In genomic region chr12:32380457-32380856, GRCm38 (mm10) we compare ENCODE assay signal across 8 mouse cellular contexts. TPM values are rescaled to one million over a fixed set of nuclear protein-coding genes. Genes with fewer than 3 reads are reported as not detected.
A peak's percentile ranks its signal among the peaks of the same experiment; 100 is the strongest.
DNase-seq lines count a peak whose midpoint lies in the region; ATAC-seq and TF ChIP-seq lines count a peak whose summit lies in the region.

No protein-coding gene starts in this region.

- peak overlapping the region; percentile 20 for H3K4me3 ChIP-seq in lung, embryonic 15.5 days
- peak overlapping the region; percentile 37 for H3K4me3 ChIP-seq in embryonic fibroblast, embryonic 13.5 days (ENCODE audit: insufficient read depth, low read length)
- H3K4me3 ChIP-seq in limb, embryonic 11.5 days (ENCODE audit: low read depth, low read length): no peak overlapping the region
- peak overlapping the region; percentile 87 for H3K4me3 ChIP-seq in neural tube, embryonic 15.5 days (replicated peaks)

- H3K4me1 ChIP-seq in lung, embryonic 15.5 days: peaks cover 22% of the 10 kb centered on the region
- peaks cover 4% of the 10 kb centered on the region; the same call in 1 of the 2 replicates for H3K4me1 ChIP-seq in embryonic fibroblast, embryonic 13.5 days (ENCODE audit: control insufficient read depth, insufficient read depth, low read length)
- H3K4me1 ChIP-seq in limb, embryonic 11.5 days (ENCODE audit: control insufficient read depth, insufficient read depth, low read length): no peaks in the 10 kb centered on the region
- peaks cover 23% of the 10 kb centered on the region for H3K4me1 ChIP-seq in neural tube, embryonic 15.5 days

- no peaks in the 10 kb centered on the region for H3K36me3 ChIP-seq in lung, embryonic 15.5 days
- no peaks in the 10 kb centered on the region for H3K36me3 ChIP-seq in limb, embryonic 11.5 days (ENCODE audit: control insufficient read depth, insufficient read depth, low read length)
- H3K36me3 ChIP-seq in neural tube, embryonic 15.5 days: no peaks in the 10 kb centered on the region

- WGBS in lung, embryonic 15.5 days: 72% methylated on average over 3 of the region's 3 CpGs
- 83% methylated on average over 3 of the region's 3 CpGs for WGBS in limb, embryonic 11.5 days
- 59% methylated on average over 3 of the region's 3 CpGs for whole genome bisulfite sequencing in neural tube, embryonic 15.5 days

- no peak overlapping the region for H3K9ac ChIP-seq in lung, embryonic 15.5 days
- H3K9ac ChIP-seq in limb, embryonic 11.5 days (ENCODE audit: low read length): no peak overlapping the region
- H3K9ac ChIP-seq in neural tube, embryonic 15.5 days (replicated peaks): no peak overlapping the region

- ATAC-seq in lung, embryonic 15.5 days (ENCODE audit: borderline replicate concordance, extremely low read depth, low FRiP score, low TSS enrichment): no peak
- ATAC-seq in limb, embryonic 11.5 days (ENCODE audit: insufficient number of reproducible peaks, low FRiP score, low TSS enrichment, low read depth): no peak
- ATAC-seq in neural tube, embryonic 15.5 days (ENCODE audit: low FRiP score): no peak

- H3K9me3 ChIP-seq in lung, embryonic 15.5 days: no peaks in the 10 kb centered on the region
- no peaks in the 10 kb centered on the region for H3K9me3 ChIP-seq in limb, embryonic 11.5 days (ENCODE audit: control insufficient read depth, low read length)
- H3K9me3 ChIP-seq in neural tube, embryonic 15.5 days (replicated peaks): no peaks in the 10 kb centered on the region

- DNase-seq in lung, postnatal 4 days: no peak
- no peak for DNase-seq in limb, embryonic 11.5 days (ENCODE audit: low spot score)
- DNase-seq in embryo, embryonic 10 days (ENCODE audit: low spot score): no peak
- no peak for DNase-seq in frontal cortex, postnatal 36 days (ENCODE audit: low spot score in 2 of 2)
- DNase-seq in cerebellum, postnatal 10 days: no peak

- H3K27ac ChIP-seq in lung, embryonic 15.5 days: no peak overlapping the region
- no peak overlapping the region for H3K27ac ChIP-seq in embryonic fibroblast, embryonic 13.5 days (ENCODE audit: insufficient read depth, low read length)
- no peak overlapping the region for H3K27ac ChIP-seq in limb, embryonic 11.5 days (replicated peaks; ENCODE audit: low read depth, low read length)
- H3K27ac ChIP-seq in neural tube, embryonic 15.5 days (replicated peaks): no peak overlapping the region

- H3K27me3 ChIP-seq in lung, embryonic 15.5 days: no peaks in the 10 kb centered on the region
- no peaks in the 10 kb centered on the region for H3K27me3 ChIP-seq in limb, embryonic 11.5 days (ENCODE audit: control insufficient read depth, insufficient read depth, low read length)
- no peaks in the 10 kb centered on the region for H3K27me3 ChIP-seq in neural tube, embryonic 15.5 days (replicated peaks)

- no peak for TF ChIP-seq POLR2A in embryonic fibroblast, embryonic 13.5 days (IDR thresholded peaks at IDR 0.05; ENCODE audit: low read depth, low read length)

- no peak for TF ChIP-seq CTCF in embryonic fibroblast, embryonic 13.5 days (IDR thresholded peaks at IDR 0.05; ENCODE audit: borderline replicate concordance, insufficient read depth, low read length)

- H3K4me2 ChIP-seq in lung, embryonic 15.5 days: peak overlapping the region; percentile 80
- peak overlapping the region; percentile 26; the same call in 1 of the 2 replicates for H3K4me2 ChIP-seq in limb, embryonic 11.5 days (ENCODE audit: low read depth, severe bottlenecking)
- H3K4me2 ChIP-seq in neural tube, embryonic 15.5 days: peak overlapping the region; percentile 79

RNA-seq across cellular contexts. Expression of gene Ccdc71l, which starts 2.0 kb away (rescaled TPM):
- polyA plus RNA-seq in lung, embryonic 15.5 days (2015; fragmentation: Nextera tagmentation; extraction: Ambion mirVana): 2.9 and 3.4 TPM in 2 replicates
- polyA plus RNA-seq in embryonic fibroblast, embryonic 13.5 days (2011; ENCODE audit: insufficient read length, low read depth, missing spikeins): 8.6 and 8.9 TPM in 2 replicates
- polyA plus RNA-seq in limb, embryonic 11.5 days (2014; fragmentation: Nextera tagmentation; extraction: Ambion mirVana): 5.5 and 5.6 TPM in 2 replicates
- 4.0 and 4.1 TPM in 2 replicates for polyA plus RNA-seq in neural tube, embryonic 15.5 days (2015; fragmentation: Nextera tagmentation; extraction: Ambion mirVana)

Comparison
In these comparisons a context has a peak if more than half of its experiments do, and no peak if none do; other contexts are left out.
1. H3K4me2 ChIP-seq: peak in every context shown above with its lines; median percentile 80 in lung, embryonic 15.5 days; 79 in neural tube, embryonic 15.5 days; 26 in limb, embryonic 11.5 days.